Mouse (Mus musculus) kidney, postnatal 10 days (tissue): ENCODE data around the gene Nos1ap.
A peak's percentile ranks its signal among the peaks of the same experiment; 100 is the strongest.

Source experiments
- DNase-seq: peaks from one replicate; pipeline ENCODE4 v3.0.0; 2021; ENCODE audit warnings: mixed read lengths

Gene Nos1ap

DNA sequence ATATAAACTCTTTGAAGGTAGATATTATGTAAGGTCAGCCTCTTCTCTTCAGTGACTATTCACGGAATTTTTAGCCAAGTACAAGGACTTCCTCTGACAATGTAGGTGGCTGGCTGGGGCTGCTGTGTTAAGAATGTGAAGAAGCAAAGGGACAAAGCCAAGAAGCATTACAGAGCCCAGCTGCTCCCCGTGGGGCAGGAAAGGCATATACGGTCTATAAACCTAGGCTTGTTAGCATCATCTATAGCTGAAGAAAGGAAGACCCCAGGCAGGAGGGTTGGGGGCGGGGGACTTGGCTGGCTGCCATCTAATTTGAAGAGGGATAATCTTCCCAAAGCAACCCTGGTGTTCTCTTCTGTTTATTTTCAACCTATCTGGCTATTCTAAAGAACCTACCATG is 180.6 kb downstream of the Nos1ap start:
- no peak for DNase-seq

DNA sequence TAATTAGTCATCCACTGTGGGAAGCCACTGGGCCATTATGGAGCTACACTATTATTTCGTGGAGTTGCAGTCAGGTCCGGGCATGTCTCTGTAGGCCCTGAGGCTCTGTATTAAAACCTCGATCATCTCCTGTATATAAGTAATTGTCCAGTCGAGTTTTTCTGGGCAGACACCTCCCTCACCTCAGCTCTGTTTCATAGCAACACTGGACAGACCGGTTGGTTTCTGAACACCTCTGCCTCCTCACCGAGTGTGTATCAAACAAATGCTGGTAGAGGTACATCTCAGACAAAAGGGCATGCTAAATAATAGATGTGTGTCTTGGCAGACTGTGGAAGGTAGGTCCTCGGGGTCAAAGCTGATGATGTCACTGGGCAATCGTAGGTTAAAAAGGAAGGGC is 182.7 kb downstream of the Nos1ap start:
- DNase-seq, result no peak

DNA sequence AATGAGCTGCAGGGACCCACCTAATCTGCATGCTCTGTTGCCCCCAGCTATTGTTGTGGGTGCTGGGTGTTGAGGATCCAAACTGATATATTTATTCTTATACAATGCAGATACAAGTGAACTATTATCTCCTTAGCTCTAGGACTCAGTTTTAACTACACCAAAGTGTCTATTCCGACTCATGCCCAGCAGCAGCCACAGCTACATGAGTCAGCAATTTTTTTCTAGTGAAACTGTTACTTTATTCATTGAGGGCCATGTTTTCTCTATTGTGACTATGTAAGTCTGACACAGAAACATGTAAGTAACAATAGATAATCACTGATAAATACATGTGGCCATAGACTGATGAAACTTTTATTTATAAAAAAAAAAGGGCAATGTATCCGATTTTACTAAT is 184.5 kb downstream of the Nos1ap start:
- no peak for DNase-seq

DNA sequence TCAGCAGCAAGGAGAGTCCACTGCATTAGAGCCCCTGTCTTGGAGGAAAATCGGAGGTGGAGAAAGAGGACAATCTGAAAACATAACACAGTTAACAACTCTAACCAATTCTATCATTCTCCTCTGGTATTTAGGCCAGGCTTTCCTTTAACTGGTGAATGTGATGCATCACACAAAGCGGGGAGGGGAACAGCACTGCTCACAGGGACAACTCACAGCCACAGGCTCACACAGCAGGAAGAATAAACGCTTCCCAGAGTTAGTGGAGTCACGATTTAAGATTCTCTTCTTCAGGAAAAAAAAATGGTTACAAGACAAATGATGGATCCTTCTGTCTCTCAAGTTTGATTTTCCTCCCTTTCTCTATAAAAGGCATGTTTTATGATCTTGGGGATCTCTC is 187.0 kb downstream of the Nos1ap start:
- DNase-seq, result no peak

DNA sequence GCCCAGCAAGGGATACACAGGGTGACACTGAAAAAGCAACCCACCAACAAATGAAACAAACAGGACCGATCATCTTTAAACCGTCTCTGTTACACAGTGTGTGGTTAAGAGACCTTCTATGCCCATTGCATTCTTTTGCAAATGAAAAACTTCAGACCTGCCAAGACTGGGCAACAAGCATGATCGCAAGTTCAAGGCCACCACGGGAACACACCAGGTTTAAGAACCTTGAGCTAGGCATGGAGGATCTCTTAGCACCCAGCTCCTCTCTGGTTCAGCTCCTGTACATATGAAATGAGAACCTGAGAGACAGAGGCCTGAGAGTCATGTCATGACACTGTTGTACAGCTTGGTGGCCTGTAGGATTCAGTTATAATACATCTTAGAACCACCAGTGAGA is 190.8 kb downstream of the Nos1ap start:
- no peak for DNase-seq

DNA sequence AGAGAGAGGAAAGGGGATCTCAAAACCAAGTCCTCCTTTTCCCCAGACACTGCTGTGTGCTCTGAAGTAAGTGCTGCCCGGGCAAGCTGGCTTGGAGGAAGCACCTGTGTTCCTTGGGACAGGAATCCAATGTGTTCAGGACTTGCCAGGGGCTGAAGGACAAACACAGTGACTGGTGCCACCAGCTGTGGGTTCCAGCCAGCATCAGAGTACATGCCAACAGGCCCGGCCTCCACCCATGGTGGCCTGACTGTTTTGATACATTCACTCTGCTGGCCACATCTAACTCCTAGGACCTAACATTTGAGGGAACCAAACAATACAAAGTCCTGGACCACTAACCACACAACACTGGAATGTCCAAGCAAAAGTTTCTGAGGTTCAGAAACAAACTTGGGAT is 194.6 kb downstream of the Nos1ap start:
- DNase-seq, result peak; percentile 18

DNA sequence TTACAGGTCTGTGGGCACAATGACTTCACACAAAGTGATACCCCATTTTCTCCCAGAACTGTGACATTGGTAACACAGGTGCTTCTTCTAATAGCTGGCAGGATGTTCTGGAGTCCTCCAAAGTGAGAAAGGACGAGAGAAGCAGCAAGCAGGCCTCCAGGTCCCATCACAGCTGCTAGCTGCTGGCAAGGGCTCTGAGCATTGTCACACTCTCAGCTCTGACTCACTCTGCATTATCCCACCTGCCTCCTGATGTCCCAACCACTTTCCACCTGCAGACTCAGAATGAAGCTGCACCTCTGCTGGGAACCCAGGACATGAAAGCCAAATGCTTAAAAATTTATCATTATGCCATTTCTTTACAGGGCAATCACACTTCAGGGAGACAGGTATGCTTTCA is 195.0 kb downstream of the Nos1ap start:
- no peak for DNase-seq

DNA sequence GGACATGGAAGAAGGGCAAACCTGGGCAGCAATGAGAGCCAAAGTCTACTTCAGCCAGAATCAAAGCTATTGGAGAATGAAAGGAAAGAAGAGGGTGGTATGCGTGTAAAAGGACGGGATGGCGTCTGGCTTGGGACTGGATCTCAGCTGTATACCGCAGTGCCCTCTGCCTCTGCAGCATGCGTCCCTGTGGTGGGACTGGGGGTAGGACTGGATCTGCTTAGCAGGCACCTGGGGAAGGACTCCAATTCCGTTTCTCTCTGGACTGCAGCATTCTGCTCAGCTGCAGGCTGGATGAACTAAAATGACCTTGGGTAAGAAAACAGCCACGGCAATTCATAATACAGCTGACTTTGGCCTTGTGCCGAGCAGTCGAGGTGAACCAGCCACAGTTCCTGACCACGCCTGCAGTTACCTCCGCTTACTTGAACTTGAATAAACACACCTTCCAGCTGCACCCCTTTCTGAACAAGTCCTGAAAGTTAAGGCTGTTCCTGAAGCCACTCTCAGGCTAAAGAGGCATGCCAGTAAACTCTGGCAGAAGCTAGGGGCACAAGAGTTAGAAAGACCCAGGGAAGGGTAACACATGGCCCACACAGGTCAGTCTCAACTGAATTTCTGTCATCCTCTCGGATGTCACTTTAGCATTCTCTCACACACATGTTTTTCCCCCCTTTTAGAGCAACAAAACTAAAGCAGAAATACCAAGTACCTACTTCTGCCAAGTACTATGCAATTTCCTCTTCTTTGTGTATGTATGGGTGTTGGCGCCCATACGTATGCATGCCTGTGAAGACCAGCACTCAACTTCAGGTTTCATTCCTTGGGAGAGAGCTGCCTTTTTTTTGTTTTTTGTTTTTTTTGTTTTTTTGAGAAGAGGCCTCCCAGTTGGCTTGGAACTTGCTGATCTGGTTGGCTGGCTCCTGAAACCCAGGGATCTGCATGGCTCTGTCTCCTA is 196.6 kb downstream of the Nos1ap start:
- peak; percentile 86 for DNase-seq

DNA sequence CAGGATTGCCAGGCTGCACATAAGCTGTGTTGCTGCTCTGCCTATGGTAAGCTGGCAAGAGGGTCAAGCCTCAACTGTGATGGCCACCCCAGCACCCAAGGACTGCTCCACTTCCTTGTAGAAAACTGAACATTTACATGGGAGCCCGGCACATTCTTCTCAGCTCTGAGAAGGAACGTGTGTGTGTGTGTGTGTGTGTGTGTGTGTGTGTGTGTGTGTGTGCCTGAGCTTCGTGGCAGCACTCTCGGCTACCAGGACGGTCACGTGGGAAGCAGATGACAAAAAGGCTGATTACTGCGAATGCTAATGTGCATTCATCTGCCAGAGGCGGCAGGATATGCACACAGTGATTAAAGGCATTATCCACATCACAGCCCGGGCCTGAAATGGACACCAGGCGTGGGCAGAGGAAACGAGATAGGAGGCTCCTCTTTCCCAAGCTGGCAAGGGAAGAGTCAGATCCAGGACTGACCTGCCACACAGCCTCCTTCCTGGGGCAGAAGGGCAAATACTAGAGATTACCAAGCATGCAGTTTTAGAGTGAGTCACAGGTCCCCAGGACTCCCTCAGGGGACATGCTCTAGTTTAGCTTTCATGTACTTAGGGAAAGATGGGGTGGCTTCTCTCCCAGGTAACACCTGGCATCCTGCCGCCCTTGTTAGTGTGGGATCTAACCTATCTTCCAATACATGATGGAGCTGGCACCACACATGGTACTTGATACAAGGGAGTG is 202.3 kb downstream of the Nos1ap start:
- peak; percentile 57 for DNase-seq

DNA sequence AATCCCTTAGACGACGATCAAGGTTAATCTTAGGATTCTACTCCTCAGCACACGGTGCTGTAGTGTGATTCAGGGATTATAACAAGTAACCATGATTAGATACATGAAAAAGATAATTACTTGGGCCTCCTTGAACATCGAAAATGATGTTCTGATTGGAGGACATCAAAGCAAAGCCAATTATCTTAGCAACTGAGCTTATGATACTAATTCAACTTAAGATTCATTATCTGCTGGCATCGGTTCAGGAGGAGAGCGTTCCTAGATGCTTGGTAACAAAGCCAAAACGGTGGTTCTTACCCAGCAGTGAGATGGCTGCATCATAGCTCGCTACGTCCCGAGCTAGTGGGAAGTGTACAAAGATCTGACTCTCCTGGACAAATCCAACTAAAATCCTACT is 204.2 kb downstream of the Nos1ap start:
- no peak for DNase-seq

DNA sequence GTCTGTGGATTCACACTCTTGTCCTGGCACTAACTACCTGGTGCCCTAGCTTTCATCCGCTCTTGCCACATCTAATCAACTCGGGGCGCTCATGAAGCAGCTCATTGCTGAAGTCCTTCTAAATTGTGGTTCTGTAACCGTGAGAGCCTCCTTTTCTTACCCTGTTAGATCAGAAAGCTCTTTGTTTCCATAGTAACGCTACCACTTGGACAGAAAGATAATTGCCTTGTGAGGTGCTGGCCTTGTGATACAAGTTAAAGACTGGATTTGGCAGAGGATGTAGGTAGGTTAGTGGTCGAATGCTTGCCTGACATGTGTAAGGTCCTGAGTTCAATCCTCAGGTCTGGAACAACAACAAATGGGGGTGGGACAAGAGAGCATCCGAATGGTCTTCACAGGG is 206.1 kb downstream of the Nos1ap start:
- DNase-seq, result no peak

DNA sequence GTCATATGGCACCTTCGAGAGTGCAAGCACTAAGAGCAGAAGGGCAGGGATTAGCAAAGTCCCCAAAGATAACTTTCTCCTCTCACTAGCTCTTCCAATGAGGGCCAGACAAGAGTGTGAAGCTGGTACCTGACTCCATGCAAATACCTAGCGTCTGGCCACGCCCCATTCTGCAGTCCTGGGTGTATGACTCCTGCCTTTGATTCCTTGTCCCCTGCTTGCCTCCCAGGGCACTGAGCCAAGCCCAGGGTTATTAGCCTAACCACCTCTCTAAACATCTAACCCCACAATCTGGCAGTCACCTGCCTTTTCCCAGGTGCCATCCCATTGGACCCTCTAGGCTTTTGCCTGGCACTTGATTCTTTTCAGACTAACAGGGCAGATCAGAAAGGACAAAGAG is 208.2 kb downstream of the Nos1ap start:
- peak; percentile 60 for DNase-seq

DNA sequence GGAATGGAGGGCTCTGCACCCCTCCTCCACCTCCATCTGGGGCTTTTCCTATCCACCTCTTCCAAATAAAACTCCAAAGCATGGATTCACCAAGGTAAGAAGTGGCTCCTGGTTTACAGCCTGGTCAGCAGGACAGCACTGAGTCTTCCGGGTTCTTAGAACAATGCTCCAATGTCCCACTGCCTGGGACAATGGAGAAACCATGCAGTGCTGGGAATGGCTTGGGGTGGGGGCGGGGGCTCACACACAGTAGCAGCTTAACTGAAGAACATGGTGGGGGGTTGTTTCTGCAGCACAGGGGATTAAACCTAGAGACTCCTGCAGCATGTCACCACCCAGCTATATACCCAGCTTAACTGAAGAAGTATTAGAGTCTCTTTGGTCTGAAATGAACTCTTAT is 209.2 kb downstream of the Nos1ap start:
- no peak for DNase-seq

DNA sequence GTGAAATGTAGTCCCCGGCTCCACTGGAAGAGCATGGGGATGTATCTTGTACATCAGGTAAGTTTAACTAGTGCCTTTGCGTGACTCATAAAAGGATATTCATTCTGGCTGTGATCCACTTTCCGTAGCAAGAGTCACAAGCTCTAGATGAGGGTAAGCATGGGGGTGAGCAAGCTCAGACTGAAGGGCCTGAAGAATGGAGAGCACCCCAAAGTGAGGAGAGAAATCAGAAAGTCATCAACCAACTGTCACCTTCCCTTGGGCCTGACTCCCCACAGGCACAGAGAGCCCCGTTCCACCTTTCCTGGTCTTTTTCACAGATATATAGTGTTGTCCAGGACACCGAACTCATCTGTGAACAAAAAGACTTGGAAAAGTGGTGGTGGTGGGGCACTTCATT is 213.9 kb downstream of the Nos1ap start:
- no peak for DNase-seq

DNA sequence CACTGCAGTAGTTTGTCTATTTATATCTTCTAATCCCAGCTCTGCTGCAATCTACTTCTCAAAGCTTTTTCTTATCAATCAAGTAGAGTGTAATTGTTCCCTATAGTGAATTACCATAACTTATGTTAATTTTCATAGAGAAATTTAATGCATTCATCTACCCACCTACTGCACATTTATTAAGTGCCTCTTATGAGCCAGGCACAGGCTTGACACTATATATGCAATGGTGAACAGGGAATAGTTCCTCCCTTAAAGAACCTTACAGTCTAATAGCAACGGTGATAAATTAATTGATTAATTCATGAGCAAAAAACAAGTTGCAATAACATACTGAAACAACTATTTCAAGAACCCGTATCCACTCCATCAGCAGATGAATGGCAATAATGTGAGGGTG is 215.9 kb downstream of the Nos1ap start:
- DNase-seq, result no peak

DNA sequence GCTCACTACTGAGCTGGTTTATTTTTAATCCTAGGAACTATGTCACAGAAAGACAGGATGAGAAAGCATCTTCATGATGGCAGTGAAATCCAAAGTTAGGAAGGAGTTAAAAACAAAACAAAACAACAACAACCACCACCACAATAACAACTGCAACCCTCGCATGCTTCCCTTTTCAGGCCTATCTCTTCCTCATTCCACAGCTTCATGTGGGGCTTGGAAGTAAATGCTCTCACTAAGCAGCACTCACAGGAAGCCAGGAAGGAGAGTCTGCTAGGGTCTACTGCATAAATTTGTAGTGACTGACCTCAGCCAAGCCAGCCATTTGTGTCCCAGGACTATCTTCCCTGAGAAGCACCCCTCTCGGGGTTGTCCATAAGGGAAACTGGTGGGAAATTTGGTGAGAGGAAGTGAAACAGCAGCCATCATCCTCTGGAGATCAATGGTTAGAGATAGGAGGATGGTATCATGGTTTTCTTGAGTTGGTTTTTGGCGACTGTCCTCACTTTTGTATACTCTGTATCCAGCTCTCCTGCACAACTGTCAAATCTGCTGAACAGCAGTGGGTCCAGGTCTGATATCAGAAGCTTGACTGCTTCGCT is 218.4 kb downstream of the Nos1ap start:
- DNase-seq, result no peak

DNA sequence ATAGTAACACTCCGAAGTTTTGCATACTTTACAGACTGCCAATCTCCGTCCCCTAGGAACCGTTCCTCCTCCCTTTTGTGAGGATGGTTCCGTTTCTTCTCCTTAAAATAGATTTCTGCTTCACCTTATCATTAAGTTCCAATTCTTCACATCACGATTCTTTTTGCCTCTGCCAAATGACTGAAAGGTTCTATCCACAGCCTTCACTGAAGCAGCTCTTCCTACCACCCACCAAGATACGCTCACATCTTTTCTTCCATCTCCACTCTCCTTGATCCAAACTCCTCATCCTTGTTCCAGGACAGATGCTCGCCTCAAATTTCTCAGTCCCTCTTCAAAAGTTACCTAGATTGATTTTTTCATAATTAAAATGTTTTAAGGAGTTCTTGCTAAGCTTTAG is 220.8 kb downstream of the Nos1ap start:
- DNase-seq, result no peak

DNA sequence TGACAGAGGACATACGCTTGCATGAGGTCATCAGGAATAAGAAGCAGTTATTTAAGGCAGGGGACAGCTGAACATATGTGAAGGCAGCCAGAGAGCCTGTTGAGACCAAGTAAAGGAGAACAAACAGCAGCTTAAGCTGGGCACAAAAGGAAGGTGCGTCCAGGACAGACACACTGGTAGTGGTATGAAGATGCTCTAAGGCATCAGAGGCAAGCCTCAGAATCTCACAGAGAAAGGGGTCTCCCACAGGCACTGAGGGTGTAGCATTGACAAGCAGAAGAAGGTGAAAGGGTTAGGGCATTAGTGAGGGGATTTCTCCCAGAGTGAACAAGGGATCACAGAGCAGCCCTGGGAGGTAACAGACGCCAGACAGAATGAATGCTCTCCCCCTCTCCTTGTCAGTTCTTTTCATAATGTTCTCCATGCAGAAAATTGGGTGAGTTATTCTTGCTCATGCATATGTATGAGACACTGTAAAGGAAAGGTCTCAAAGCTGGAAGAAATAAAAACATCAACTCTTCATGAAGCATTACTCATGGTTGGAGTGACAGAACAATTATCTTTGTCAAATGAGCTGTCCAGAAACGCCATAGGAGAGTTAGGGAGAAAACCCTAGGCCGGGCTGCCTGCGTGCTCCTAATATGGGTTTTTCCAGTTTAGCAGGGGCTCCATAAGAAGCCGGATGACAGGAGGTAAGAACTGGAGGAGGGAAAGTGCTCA is 222.5 kb downstream of the Nos1ap start:
- DNase-seq, result no peak

DNA sequence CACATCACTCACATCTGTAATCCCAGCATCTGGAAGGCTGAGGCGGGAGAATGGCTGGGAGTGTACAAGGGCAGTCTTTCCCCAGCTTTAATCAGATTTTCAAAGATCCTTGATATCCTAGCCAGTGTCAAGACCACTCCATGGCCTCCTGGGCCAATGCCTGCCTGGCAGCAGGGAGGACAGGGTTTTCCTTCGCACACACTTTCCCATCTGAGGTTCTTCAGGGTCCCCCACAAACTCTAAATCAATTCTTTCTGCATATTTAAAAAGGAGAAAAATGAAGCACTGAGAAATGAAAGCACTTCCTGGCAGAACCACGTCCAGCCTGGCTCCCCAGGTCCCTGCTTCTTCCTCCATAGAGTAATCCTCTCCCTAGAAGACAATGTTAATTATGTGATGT is 225.9 kb downstream of the Nos1ap start:
- no peak for DNase-seq

DNA sequence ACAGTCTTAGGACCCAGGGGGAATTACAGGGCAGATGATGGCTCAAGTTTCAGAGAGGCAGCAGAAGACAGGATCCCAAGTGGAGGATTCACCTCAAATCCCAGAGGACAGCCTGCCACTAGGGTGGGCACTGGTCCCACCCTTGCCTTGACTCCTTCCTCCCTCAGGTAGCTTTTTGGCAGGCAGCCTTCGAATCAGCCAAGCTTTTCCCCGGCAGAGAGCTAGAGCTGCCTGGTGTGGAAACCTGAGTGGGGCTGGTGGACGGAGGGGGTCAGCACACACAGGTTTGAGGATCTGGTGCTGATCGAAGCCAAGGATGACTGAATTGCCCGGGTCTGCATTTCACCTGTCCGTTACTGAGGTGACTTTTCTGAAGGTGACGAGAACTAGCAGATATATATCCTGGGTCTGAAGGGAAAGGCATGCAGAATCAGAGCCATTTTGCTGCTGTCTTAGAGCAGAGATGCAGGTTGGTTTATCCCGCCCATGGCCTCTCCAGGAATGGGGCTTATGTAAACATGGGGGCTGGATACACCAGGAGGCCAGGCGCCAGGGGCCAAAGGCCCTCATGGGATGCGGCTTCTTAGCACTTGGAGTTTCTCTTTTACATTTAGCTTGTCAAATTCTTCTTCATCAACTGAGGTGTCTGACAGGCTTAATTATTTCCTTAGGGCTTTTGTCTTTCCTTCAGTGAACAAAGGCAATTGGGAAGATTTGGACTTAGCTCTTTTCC is 229.3 kb downstream of the Nos1ap start:
- DNase-seq, result no peak

DNA sequence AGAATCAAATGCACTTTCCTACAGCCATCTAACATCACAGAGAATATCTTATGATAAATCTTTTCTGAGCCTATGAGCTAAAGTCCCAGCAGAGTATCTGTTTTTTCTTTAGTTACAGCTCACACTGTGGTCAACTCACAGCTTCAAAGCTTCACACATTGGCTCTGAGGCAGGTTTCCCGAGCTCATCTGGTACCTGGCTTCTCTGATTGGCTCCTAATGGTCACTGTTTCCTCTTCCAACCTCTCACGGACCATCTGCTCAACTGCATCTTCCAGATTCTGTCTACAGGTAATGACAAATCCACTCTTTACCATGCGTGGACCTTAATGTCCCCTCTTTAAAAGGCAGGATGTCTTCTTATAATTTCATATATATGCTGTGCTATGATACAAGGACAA is 236.3 kb downstream of the Nos1ap start:
- no peak for DNase-seq

DNA sequence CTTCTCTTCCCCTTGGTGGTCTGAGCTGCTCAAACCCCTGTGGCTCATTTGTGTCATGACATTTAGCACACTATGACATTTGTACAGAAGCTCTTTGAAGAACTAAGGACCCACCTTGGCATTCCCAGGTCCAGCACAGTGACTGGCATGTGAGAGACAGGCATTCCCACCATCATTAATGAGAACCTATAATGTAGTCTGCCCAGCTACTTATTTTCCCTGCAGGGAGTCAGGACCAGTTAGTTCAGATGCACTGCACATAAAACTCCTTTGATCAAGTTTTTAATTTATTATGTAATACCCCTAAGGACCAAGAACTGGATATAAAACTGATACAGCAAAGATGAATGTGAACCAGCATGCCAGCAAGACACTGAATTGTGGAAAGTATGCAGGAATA is 238.6 kb downstream of the Nos1ap start:
- DNase-seq, result no peak
